Mouse (Mus musculus) C2C12 (cell line): ENCODE results near the gene Fkbp1a.

Experiments used
- CEBPB ChIP-seq: IDR thresholded peaks from one replicate; pipeline ENCODE4 v1.6.1; 2011; ENCODE audit warnings: low read depth, mild to moderate bottlenecking, control low read depth, moderate library complexity
- CTCF ChIP-seq: IDR thresholded peaks from one replicate; pipeline ENCODE4 v1.5.1; 2011; ENCODE audit not compliant: control insufficient read depth, insufficient read depth, insufficient read length
- MAX ChIP-seq: IDR thresholded peaks from one replicate; pipeline ENCODE4 v1.6.1; 2011; ENCODE audit warnings: mild to moderate bottlenecking, control low read depth
- MYOD1 ChIP-seq: IDR thresholded peaks from one replicate; pipeline ENCODE4 v1.6.1; 2011; ENCODE audit warnings: low read depth; ENCODE audit not compliant: control insufficient read depth, insufficient read length
- MYOG ChIP-seq: IDR thresholded peaks from one replicate; pipeline ENCODE4 v1.6.1; 2011; ENCODE audit not compliant: control insufficient read depth, insufficient read length; ENCODE audit errors: extremely low read depth

- TF ChIP-seq CTCF (no peak), CEBPB (no peak), MYOD1 (no peak), MAX (no peak), MYOG (no peak)
These were observed 59.8 kb downstream of the Fkbp1a start for GRCm38 (mm10) chr2:151602106-151602505.
